Mouse (Mus musculus): ENCODE results near the gene Ints11. TPM values are rescaled to one million over a fixed set of nuclear protein-coding genes. Genes with fewer than 3 reads are reported as not detected.

Gene Ints11
- polyA plus RNA-seq, 1 experiment from 2014 or later = 93.1 TPM

DNA sequence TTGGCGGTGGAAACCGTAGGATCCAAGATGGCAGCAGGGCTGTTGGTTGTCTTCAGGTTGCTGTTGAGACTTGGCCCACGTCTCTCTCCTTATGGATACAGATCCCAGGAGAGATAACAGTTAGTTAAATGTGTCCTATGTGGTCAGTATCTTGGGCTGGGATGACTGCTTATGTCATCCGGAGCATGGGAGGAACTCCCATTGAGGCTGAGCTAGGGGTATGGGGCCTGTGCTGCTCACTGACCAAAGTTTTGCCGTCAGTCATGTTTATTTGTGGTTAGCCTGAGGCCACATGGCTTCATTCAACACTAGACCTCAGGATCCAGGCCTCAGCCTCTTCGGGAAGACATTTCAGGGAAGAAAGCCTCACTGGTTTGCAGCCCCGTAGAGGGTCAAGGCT lies 2.1 kb downstream of the Ints11 start:
- H3K9me3 ChIP-seq (ENCODE audit: control insufficient read depth, low read length) = no peaks in the 10 kb centered on the region
- no peak overlapping the region for H3K27ac ChIP-seq (ENCODE audit: low read depth, low read length)
- H3K4me3 ChIP-seq (ENCODE audit: low read depth, low read length) = no peak overlapping the region
- WGBS = 93% methylated on average over 7 of the region's 7 CpGs
- H3K27me3 ChIP-seq (ENCODE audit: control insufficient read depth, insufficient read depth, low read length) = no peaks in the 10 kb centered on the region
- H3K4me1 ChIP-seq (replicated peaks; ENCODE audit: control insufficient read depth, insufficient read depth, low read length) = 0 out of 2 replicates have a peak, but pooled peaks cover 3% of the 10 kb centered on the region
- no peak overlapping the region for H3K4me2 ChIP-seq (replicated peaks; ENCODE audit: low read depth, low read length)
- no peak for ATAC-seq (ENCODE audit: low FRiP score)
- peaks cover 11% of the 10 kb centered on the region for H3K36me3 ChIP-seq (ENCODE audit: control insufficient read depth, insufficient read depth, low read length)
- no peak overlapping the region for H3K9ac ChIP-seq (ENCODE audit: low read depth, low read length)
- DNase-seq (ENCODE audit: low spot score) = no peak

DNA sequence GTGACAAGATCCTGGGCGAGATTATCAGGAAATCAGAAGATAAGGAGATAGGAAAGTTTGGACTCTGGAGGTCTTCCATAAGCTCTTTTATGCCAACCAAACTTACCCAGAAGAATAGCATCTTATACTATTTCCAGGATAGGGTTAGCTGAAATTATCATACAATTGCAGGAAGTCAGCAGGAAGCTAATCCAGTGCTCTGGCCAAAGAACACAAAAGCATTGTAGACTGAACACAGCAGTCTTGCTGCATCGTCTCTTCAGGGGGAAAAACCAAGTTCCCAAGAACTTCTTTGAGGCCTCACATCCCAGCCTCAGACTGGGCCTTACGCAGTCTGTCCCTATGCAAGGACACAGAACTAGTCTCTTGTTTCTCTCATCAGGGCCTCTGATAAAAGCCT lies 14.2 kb downstream of the Ints11 start:
- ATAC-seq (ENCODE audit: low FRiP score) = no peak
- no peaks in the 10 kb centered on the region for H3K27me3 ChIP-seq (ENCODE audit: control insufficient read depth, insufficient read depth, low read length)

DNA sequence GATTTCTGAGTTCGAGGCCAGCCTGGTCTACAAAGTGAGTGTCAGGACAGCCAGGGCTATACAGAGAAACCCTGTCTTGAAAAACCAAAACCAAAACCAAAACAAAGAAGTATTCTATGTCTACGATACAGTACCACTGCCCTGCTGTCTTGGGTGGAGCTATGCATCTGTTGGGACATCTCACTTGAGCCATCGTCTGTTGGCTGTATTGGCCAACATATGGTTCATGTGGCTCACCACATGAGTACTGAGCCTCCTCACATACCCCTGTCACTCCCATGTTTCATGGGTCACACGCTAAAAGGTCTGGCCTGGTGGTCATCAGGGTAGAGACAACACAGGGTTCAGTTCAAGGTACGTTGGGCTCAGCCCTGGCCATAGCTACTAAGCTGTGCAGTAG lies 17.0 kb downstream of the Ints11 start:
- H3K9ac ChIP-seq (ENCODE audit: low read depth, low read length) = no peak overlapping the region
- no peak overlapping the region for H3K27ac ChIP-seq (ENCODE audit: low read depth, low read length)
- H3K36me3 ChIP-seq (ENCODE audit: control insufficient read depth, insufficient read depth, low read length) = peaks cover 12% of the 10 kb centered on the region; the same call in 1 of the 2 replicates
- no peaks in the 10 kb centered on the region for H3K9me3 ChIP-seq (ENCODE audit: control insufficient read depth, low read length)
- WGBS = 91% methylated on average over 5 of the region's 5 CpGs
- H3K4me3 ChIP-seq (ENCODE audit: low read depth, low read length) = no peak overlapping the region
- DNase-seq (ENCODE audit: low spot score) (no peak), ATAC-seq (ENCODE audit: low FRiP score) (no peak)
- no peak overlapping the region for H3K4me2 ChIP-seq (replicated peaks; ENCODE audit: low read depth, low read length)
- H3K27me3 ChIP-seq (ENCODE audit: control insufficient read depth, insufficient read depth, low read length) = no peaks in the 10 kb centered on the region
- H3K4me1 ChIP-seq (replicated peaks; ENCODE audit: control insufficient read depth, insufficient read depth, low read length) = peaks cover 3% of the 10 kb centered on the region; the same call in 1 of the 2 replicates

More for the DNA sequence above, 14.2 kb downstream of the Ints11 start:
- Histone ChIP-seq H3K4me3 (ENCODE audit: low read depth, low read length) (no peak overlapping the region), H3K9me3 (ENCODE audit: control insufficient read depth, low read length) (no peaks in the 10 kb centered on the region), H3K27ac (ENCODE audit: low read depth, low read length) (no peak overlapping the region), H3K9ac (ENCODE audit: low read depth, low read length) (no peak overlapping the region), H3K36me3 (ENCODE audit: control insufficient read depth, insufficient read depth, low read length) (peaks cover 15% of the 10 kb centered on the region), H3K4me2 (replicated peaks; ENCODE audit: low read depth, low read length) (no peak overlapping the region), H3K4me1 (replicated peaks; ENCODE audit: control insufficient read depth, insufficient read depth, low read length) (no peaks in the 10 kb centered on the region)
- WGBS = 84% methylated on average over 3 of the region's 3 CpGs
- DNase-seq (ENCODE audit: low spot score) = no peak

DNA sequence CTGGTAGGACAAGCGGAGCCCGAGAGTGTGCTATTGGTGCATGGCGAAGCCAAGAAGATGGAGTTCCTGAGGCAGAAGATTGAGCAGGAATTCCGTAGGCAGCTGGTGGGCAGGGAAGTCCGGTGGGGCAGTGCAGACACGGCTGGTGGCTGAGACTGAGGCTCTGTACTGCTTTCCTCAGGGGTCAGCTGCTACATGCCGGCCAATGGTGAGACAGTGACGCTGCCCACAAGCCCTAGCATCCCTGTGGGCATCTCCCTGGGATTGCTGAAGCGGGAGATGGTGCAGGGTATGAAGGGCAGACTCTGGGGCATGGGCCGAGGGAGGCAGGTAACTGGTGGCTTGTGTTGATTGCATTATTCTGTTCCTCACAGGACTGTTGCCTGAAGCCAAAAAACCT lies 18.3 kb downstream of the Ints11 start:
- Histone ChIP-seq H3K36me3 (ENCODE audit: control insufficient read depth, insufficient read depth, low read length) (peaks cover 12% of the 10 kb centered on the region; the same call in 1 of the 2 replicates), H3K27me3 (ENCODE audit: control insufficient read depth, insufficient read depth, low read length) (no peaks in the 10 kb centered on the region), H3K4me1 (replicated peaks; ENCODE audit: control insufficient read depth, insufficient read depth, low read length) (peaks cover 3% of the 10 kb centered on the region; the same call in 1 of the 2 replicates), H3K4me2 (replicated peaks; ENCODE audit: low read depth, low read length) (no peak overlapping the region), H3K27ac (ENCODE audit: low read depth, low read length) (no peak overlapping the region), H3K9me3 (ENCODE audit: control insufficient read depth, low read length) (no peaks in the 10 kb centered on the region), H3K4me3 (ENCODE audit: low read depth, low read length) (no peak overlapping the region), H3K9ac (ENCODE audit: low read depth, low read length) (no peak overlapping the region)
- DNase-seq (ENCODE audit: low spot score) = no peak
- ATAC-seq (ENCODE audit: low FRiP score) = no peak
- 88% methylated on average over 10 of the region's 10 CpGs for WGBS

DNA sequence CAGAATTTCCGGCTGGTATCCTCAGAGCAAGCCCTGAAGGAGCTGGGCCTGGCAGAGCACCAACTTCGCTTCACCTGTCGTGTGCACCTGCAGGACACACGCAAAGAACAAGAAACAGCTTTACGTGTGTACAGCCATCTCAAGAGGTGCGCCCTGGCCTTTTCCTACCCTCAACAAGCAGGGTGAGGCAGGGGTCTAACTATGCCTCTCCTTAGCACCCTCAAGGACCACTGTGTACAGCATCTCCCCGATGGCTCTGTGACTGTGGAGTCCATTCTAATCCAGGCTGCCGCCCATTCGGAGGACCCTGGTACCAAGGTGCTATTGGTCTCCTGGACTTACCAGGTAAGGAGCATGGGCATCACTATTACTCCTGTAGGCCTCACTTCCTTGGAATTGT lies 18.8 kb downstream of the Ints11 start:
- 94% methylated on average over 9 of the region's 9 CpGs for WGBS
- Histone ChIP-seq H3K9ac (ENCODE audit: low read depth, low read length) (no peak overlapping the region), H3K4me1 (replicated peaks; ENCODE audit: control insufficient read depth, insufficient read depth, low read length) (peaks cover 5% of the 10 kb centered on the region; the same call in 1 of the 2 replicates), H3K4me2 (replicated peaks; ENCODE audit: low read depth, low read length) (no peak overlapping the region), H3K27ac (ENCODE audit: low read depth, low read length) (no peak overlapping the region), H3K27me3 (ENCODE audit: control insufficient read depth, insufficient read depth, low read length) (no peaks in the 10 kb centered on the region), H3K4me3 (ENCODE audit: low read depth, low read length) (no peak overlapping the region), H3K36me3 (ENCODE audit: control insufficient read depth, insufficient read depth, low read length) (peaks cover 12% of the 10 kb centered on the region; the same call in 1 of the 2 replicates), H3K9me3 (ENCODE audit: control insufficient read depth, low read length) (no peaks in the 10 kb centered on the region)
- ATAC-seq (ENCODE audit: low FRiP score) (no peak), DNase-seq (ENCODE audit: low spot score) (no peak)

DNA sequence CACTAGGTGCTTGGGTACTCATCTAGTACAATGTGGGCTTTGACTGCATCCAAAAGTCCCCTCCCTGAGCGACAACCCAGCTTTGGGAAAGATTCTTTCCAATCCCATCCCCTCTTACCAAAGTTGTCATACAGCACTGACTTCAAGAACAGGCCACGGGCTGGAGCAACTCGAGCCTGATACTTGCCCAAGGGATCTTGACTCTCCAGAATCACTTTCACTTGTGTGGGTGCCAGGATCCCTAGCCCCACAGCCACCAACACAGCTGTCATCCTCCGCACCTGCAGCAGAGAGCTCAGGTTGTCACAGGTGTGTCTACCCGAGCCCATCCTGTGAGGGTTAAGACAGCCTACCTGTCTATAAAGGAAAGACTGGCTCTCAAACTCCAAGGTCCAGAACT lies 20.0 kb downstream of the Ints11 start:
- H3K27ac ChIP-seq (ENCODE audit: low read depth, low read length) = no peak overlapping the region
- ATAC-seq (ENCODE audit: low FRiP score) (no peak), DNase-seq (ENCODE audit: low spot score) (no peak)
- peaks cover 13% of the 10 kb centered on the region; the same call in 1 of the 2 replicates for H3K4me1 ChIP-seq (replicated peaks; ENCODE audit: control insufficient read depth, insufficient read depth, low read length)
- H3K27me3 ChIP-seq (ENCODE audit: control insufficient read depth, insufficient read depth, low read length) = no peaks in the 10 kb centered on the region
- no peaks in the 10 kb centered on the region for H3K9me3 ChIP-seq (ENCODE audit: control insufficient read depth, low read length)
- H3K36me3 ChIP-seq (ENCODE audit: control insufficient read depth, insufficient read depth, low read length) = peaks cover 12% of the 10 kb centered on the region; the same call in 1 of the 2 replicates
- H3K4me3 ChIP-seq (ENCODE audit: low read depth, low read length) = no peak overlapping the region
- H3K4me2 ChIP-seq (replicated peaks; ENCODE audit: low read depth, low read length) = no peak overlapping the region
- H3K9ac ChIP-seq (ENCODE audit: low read depth, low read length) = no peak overlapping the region
- 83% methylated on average over 5 of the region's 5 CpGs for WGBS

DNA sequence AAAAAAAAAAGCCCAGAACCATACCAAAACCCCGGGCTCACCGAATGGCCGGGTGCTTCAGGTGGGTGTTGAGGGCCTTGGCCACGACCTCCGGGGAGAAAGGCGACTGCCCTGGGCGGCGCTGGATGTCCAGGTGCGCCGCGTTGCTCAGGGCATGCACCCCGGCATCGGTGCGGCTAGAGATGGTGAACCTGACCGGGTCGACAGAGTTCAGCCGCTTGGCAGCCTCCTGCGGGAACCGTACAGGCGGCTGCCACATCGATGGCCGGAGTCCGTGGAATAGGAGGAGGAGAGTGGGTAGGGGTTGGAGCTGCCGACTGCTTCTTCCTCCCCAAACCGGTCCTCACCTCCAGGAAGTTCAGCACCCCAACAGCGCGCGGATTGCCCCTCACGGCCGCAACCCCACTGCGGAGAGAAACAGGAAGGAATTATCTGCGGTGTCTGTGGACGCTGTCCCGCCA lies 21.7 kb downstream of the Ints11 start:
- no peak for DNase-seq (ENCODE audit: low spot score)
- Histone ChIP-seq H3K36me3 (ENCODE audit: control insufficient read depth, insufficient read depth, low read length) (peaks cover 10% of the 10 kb centered on the region; the same call in 1 of the 2 replicates), H3K9me3 (ENCODE audit: control insufficient read depth, low read length) (no peaks in the 10 kb centered on the region), H3K4me3 (ENCODE audit: low read depth, low read length) (peak overlapping the region; percentile 88), H3K4me2 (replicated peaks; ENCODE audit: low read depth, low read length) (peak overlapping the region; percentile 85), H3K9ac (ENCODE audit: low read depth, low read length) (peak overlapping the region; percentile 91), H3K4me1 (replicated peaks; ENCODE audit: control insufficient read depth, insufficient read depth, low read length) (peaks cover 16% of the 10 kb centered on the region), H3K27ac (ENCODE audit: low read depth, low read length) (peak overlapping the region; percentile 11; the same call in 1 of the 2 replicates), H3K27me3 (ENCODE audit: control insufficient read depth, insufficient read depth, low read length) (no peaks in the 10 kb centered on the region)
- 0% methylated on average over 34 of the region's 34 CpGs for WGBS
- ATAC-seq (ENCODE audit: low FRiP score) = no peak

DNA sequence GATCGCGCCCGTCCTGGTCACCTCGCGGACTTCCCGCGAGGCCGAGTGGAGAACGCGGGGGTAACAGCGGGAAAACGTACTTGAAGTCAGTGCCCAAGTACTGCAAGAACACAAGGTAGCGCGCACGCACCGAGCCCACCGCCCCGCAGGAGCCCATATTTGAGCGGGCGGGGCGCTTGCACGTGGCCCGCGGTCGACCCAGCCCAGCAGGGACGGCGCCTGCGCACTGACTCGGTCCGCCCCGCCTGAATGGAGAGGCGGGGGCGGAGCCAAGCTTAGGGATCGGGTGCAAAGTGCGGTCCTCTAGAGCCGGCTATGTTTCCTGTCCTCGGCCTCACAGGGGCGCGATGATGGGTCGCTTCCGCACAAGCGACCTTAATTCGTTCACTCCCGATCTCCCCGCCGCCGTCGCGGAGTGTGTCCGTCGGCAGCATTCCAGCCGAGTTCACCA lies 22.2 kb downstream of the Ints11 start, which contains the start of the genes Pusl1 and Acap3:
Pusl1 (minus strand) TSS at position 231 of the 451 bp plus-strand sequence.
Acap3 (plus strand) TSS at position 272 of the 451 bp plus-strand sequence.
- H3K4me1 ChIP-seq (replicated peaks; ENCODE audit: control insufficient read depth, insufficient read depth, low read length) = peaks cover 16% of the 10 kb centered on the region
- no peaks in the 10 kb centered on the region for H3K27me3 ChIP-seq (ENCODE audit: control insufficient read depth, insufficient read depth, low read length)
- DNase-seq (ENCODE audit: low spot score) (peak; percentile 98), ATAC-seq (ENCODE audit: low FRiP score) (peak; percentile 84)
- H3K27ac ChIP-seq (ENCODE audit: low read depth, low read length) = peak within 1 kb of the TSS; percentile 98
- H3K4me2 ChIP-seq (replicated peaks; ENCODE audit: low read depth, low read length) = peak within 1 kb of the TSS; percentile 85
- H3K36me3 ChIP-seq (ENCODE audit: control insufficient read depth, insufficient read depth, low read length) = peaks cover 10% of the 10 kb centered on the region; the same call in 1 of the 2 replicates
- H3K9me3 ChIP-seq (ENCODE audit: control insufficient read depth, low read length) = no peaks in the 10 kb centered on the region
- under 1% methylated on average over 52 of the region's 52 CpGs for WGBS
- peak within 1 kb of the TSS; percentile 88 for H3K4me3 ChIP-seq (ENCODE audit: low read depth, low read length)
- peak within 1 kb of the TSS; percentile 91 for H3K9ac ChIP-seq (ENCODE audit: low read depth, low read length)

DNA sequence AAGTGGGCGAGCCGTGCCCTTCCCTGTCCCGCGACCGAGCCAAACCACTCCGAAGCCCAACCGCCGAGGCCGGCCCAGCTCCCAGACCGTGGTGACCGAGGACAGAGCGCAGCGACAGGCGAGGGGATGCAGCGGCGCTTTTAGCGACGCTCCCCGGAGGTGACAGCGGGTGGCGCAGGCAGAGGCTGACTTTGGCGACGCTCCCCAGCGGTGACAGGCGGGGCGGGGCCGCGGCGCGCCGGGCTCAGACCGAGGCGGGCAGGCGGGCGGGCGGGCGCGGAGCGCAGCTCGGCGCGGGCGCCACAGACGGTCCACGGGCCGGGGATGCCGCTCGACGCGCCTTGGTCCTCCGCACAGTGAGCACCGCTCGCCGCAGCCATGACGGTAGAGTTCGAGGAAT lies 22.7 kb downstream of the Ints11 start:
- no peaks in the 10 kb centered on the region for H3K27me3 ChIP-seq (ENCODE audit: control insufficient read depth, insufficient read depth, low read length)
- H3K4me3 ChIP-seq (ENCODE audit: low read depth, low read length) = peak overlapping the region; percentile 88
- 0% methylated on average over 45 of the region's 56 CpGs for WGBS
- H3K4me2 ChIP-seq (replicated peaks; ENCODE audit: low read depth, low read length) = peak overlapping the region; percentile 85
- peaks cover 16% of the 10 kb centered on the region for H3K4me1 ChIP-seq (replicated peaks; ENCODE audit: control insufficient read depth, insufficient read depth, low read length)
- H3K27ac ChIP-seq (ENCODE audit: low read depth, low read length) = peak overlapping the region; percentile 98
- DNase-seq (ENCODE audit: low spot score) = peak; percentile 89
- no peaks in the 10 kb centered on the region for H3K9me3 ChIP-seq (ENCODE audit: control insufficient read depth, low read length)
- peak overlapping the region; percentile 91 for H3K9ac ChIP-seq (ENCODE audit: low read depth, low read length)
- ATAC-seq (ENCODE audit: low FRiP score) = peak; percentile 92
- peaks cover 13% of the 10 kb centered on the region for H3K36me3 ChIP-seq (ENCODE audit: control insufficient read depth, insufficient read depth, low read length)

Measured in hindbrain, embryonic 11.5 days (tissue).